Mouse (Mus musculus) cerebral cortex, adult 2 months (tissue): ENCODE results near the gene Gpr89.

Experiments used
- WGBS: fragments of 180-500 bp; shearing (Covaris S2); methylation state at CpG from one replicate; pipeline ENCODE4 v1.1.7; 2018; 5-methylcytosine and 5-hydroxymethylcytosine counted together

The Gpr89 gene

DNA sequence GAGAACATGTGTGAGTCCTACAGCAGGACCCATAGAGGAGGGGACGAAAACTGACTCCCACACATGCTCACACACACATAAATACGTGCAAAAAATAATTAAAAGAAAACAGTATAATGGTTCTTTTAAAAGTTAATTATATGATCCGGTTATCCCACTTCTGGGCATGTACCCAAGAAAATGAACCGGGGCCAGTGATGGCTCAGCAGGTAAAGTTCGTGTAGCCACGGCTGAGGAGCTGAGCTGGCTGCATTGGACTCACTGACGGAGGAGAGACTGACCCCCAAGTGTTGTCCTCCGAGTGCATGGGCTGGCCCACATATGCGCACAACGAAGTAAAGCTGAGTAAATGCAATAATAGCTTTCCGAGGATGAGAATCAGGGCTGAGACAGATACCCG is 80.5 kb downstream of the Gpr89 start:
- 71% methylated on average over 12 of the region's 12 CpGs for WGBS

DNA sequence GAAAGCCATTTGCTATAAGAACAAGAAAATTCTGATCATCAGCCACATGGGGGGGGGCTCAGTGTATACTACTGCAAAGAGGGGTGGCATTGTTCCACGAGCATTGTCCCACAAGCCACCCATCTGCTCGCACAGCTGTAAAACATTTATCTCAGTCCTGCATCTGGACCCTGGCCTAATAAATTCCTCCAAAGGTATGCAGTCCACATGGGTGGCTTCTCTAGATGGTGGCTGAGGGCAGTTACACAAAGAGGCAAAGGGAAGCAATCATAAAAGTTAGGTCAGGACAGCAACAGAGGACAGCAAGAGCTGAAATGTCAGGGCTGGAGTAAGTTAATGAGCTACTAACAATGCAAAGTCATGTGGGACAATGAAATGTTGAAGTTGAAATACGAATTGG is 81.4 kb downstream of the Gpr89 start:
- WGBS, result 84% methylated on average over 3 of the region's 3 CpGs

DNA sequence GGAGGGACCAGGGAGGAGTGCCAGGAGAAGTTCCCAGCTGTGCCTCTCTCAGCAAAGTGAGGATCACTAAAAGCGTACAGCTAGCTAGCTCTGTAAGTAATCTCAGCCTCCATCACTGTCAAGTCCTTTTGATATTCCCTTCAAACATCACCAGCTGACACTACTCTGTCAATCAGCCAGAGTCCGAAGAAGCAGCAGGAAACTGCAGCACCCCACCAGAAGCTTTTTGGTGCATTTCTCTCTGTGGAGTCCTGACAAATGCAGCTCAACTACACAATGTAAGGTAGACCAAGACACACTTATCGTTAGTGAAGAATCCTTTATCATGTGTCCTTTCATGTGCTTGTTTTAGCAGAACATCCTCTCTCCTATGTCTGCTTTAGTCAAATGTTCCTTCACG is 83.6 kb downstream of the Gpr89 start:
- 91% methylated on average over 4 of the region's 4 CpGs for WGBS

DNA sequence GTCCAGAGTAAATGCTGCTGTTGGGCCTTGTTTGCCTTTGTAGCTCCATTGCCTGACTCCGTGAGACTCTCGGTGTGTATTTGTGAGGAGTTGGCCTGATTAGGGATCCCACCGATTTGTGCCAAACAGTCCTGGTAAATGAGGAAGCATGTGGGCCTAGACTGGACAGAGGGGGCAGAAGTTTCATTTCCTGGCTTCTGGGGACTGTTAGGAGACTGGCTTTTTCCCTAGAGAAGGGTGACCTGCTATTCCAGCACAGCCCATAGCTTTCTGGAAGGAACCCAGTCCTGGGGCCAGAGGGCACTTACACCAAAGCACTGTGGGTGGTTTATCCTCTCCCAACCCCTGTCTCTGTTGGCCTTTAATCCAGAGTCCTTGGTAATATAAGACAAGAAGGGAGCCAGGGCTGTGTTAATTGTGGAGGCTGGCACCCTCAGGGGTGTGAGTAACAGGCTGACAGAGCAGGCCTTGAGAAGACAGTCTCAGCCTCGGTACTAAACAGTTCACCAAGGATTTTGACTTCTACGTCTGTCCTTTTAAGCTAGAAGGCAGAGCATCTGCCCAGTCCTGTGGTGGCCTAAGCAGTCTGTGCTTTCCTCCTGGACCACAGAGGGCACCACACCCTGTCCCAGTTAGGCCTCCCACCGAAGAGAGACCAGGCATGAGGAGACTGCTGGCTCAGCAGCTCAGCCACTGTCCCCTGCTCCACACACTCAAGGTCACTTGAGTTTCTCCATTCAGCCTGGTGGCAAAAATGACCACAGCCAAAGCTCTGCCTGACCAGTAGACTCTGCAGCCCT is 84.8 kb downstream of the Gpr89 start:
- WGBS, result 71% methylated on average over 6 of the region's 6 CpGs
